Mouse (Mus musculus) forebrain, embryonic 11.5 days (tissue): ENCODE measurements around the gene Wdr62. TPM values are rescaled to one million over a fixed set of nuclear protein-coding genes. Genes with fewer than 3 reads are reported as not detected.
"Not testable (repeated sequence)": the region's sequence is repeated elsewhere in the genome, so short reads cannot be mapped to it uniquely, and the experiment has no call there.

Experiments
- ATAC-seq: fragments of 200-750 bp; cut with Nextera tagmentation; replicated peaks from 2 replicates; pipeline ENCODE4 v1.8.0; 2017; ENCODE audit warnings: moderate TSS enrichment; ENCODE audit not compliant: low FRiP score
- DNase-seq: peaks from one replicate; pipeline ENCODE4 v3.0.0-alpha.2; 2017; ENCODE audit warnings: low spot score
- H3K27ac ChIP-seq: fragments of 300-500 bp; sonication (generic); 2 replicates; pipeline ENCODE4 v1.5.1; 2014; ENCODE audit warnings: low read depth, low read length
- H3K27me3 ChIP-seq: fragments of 300-500 bp; sonication (generic); 2 replicates; pipeline ENCODE4 v1.6.1; 2014; ENCODE audit warnings: mild to moderate bottlenecking, low read length, mixed read lengths; ENCODE audit not compliant: control insufficient read depth, insufficient read depth
- H3K36me3 ChIP-seq: fragments of 300-500 bp; sonication (generic); 2 replicates; pipeline ENCODE4 v1.6.1; 2014; ENCODE audit warnings: mild to moderate bottlenecking, low read length, moderate library complexity, mixed read lengths; ENCODE audit not compliant: control insufficient read depth, insufficient read depth
- H3K4me1 ChIP-seq: fragments of 300-500 bp; sonication (generic); replicated peaks from 2 replicates; pipeline ENCODE4 v1.6.1; 2014; ENCODE audit warnings: low read length, mixed read lengths; ENCODE audit not compliant: control insufficient read depth, insufficient read depth
- H3K4me2 ChIP-seq: fragments of 300-500 bp; sonication (generic); 2 replicates; pipeline ENCODE4 v1.6.1; 2014; ENCODE audit warnings: low read depth, mild to moderate bottlenecking, low read length, moderate library complexity, mixed read lengths; ENCODE audit not compliant: severe bottlenecking
- H3K4me3 ChIP-seq: fragments of 300-500 bp; sonication (generic); 2 replicates; pipeline ENCODE4 v1.5.1; 2014; ENCODE audit warnings: low read depth, low read length
- H3K9ac ChIP-seq: fragments of 300-500 bp; sonication (generic); 2 replicates; pipeline ENCODE4 v1.6.1; 2014; ENCODE audit warnings: low read length
- H3K9me3 ChIP-seq: fragments of 300-500 bp; sonication (generic); 2 replicates; pipeline ENCODE4 v1.6.1; 2016; ENCODE audit warnings: low read length, mixed read lengths; ENCODE audit not compliant: control insufficient read depth
- WGBS: fragments of 180-500 bp; shearing (Covaris S2); extraction: QIAGEN DNeasy Blood & Tissue Kit; methylation state at CpG from one replicate; pipeline ENCODE4 v1.1.7; 2014; 5-methylcytosine and 5-hydroxymethylcytosine counted together
- polyA plus RNA-seq: library from polyadenylated mRNA; unstranded; fragments of >200 nt; fragmentation: Nextera tagmentation; extraction: Ambion mirVana; gene quantifications from 2 replicates; pipeline ENCODE4 v1.2.1, GENCODE M21; 2014

The Wdr62 gene
- polyA plus RNA-seq, 1 experiment from 2014 or later = 21.7 TPM

- WGBS = under 1% methylated on average over 15 of the region's 16 CpGs
- H3K27ac ChIP-seq = no peak overlapping the region
- no peak overlapping the region for H3K4me3 ChIP-seq
Observed at GRCm38 (mm10) chr7:30216723-30217151, 63.5 kb downstream of the Wdr62 start.

GRCm38 (mm10) chr7:30215875-30216274 lies 64.3 kb downstream of the Wdr62 start:
- no peak overlapping the region for H3K9ac ChIP-seq
- H3K27ac ChIP-seq = no peak overlapping the region
- H3K27me3 ChIP-seq = no peaks in the 10 kb centered on the region
- WGBS = 84% methylated on average over 3 of the region's 3 CpGs
- H3K36me3 ChIP-seq = no peaks in the 10 kb centered on the region
- no peak overlapping the region for H3K4me3 ChIP-seq
- no peak for ATAC-seq
- H3K4me2 ChIP-seq = no peak overlapping the region
- no peaks in the 10 kb centered on the region for H3K9me3 ChIP-seq
- peaks cover 7% of the 10 kb centered on the region; the same call in 1 of the 2 replicates for H3K4me1 ChIP-seq
- DNase-seq = no peak

More at GRCm38 (mm10) chr7:30216723-30217151, 63.5 kb downstream of the Wdr62 start:
- H3K9ac ChIP-seq = peak overlapping the region; percentile 41; the same call in 1 of the 2 replicates
- DNase-seq = peak; percentile 95
- peak; percentile 77 for ATAC-seq
- H3K36me3 ChIP-seq = no peaks in the 10 kb centered on the region
- no peaks in the 10 kb centered on the region for H3K27me3 ChIP-seq
- H3K4me1 ChIP-seq = peaks cover 7% of the 10 kb centered on the region; the same call in 1 of the 2 replicates
- H3K4me2 ChIP-seq = peak overlapping the region; percentile 40; the same call in 1 of the 2 replicates
- no peaks in the 10 kb centered on the region for H3K9me3 ChIP-seq

- Histone ChIP-seq H3K4me3 (no peak overlapping the region), H3K36me3 (no peaks in the 10 kb centered on the region), H3K4me1 (no peaks in the 10 kb centered on the region), H3K9me3 (no peaks in the 10 kb centered on the region), H3K9ac (no peak overlapping the region), H3K27ac (no peak overlapping the region), H3K27me3 (no peaks in the 10 kb centered on the region), H3K4me2 (no peak overlapping the region)
- 92% methylated on average over 3 of the region's 3 CpGs for WGBS
- ATAC-seq (no peak), DNase-seq (no peak)
Observed at GRCm38 (mm10) chr7:30213881-30214280, 66.3 kb downstream of the Wdr62 start.

- 19% methylated on average over 4 of the region's 4 CpGs for whole genome bisulfite sequencing
- H3K36me3 ChIP-seq = no peaks in the 10 kb centered on the region
- no peak overlapping the region for H3K9ac ChIP-seq
- no peak overlapping the region for H3K27ac ChIP-seq
- H3K4me3 ChIP-seq = no peak overlapping the region
- no peak overlapping the region for H3K4me2 ChIP-seq
- no peaks in the 10 kb centered on the region for H3K9me3 ChIP-seq
- DNase-seq (no peak), ATAC-seq (no peak)
- H3K27me3 ChIP-seq = no peaks in the 10 kb centered on the region
- no peaks in the 10 kb centered on the region for H3K4me1 ChIP-seq
Observed at GRCm38 (mm10) chr7:30211025-30211424, 69.2 kb downstream of the Wdr62 start.

- H3K4me2 ChIP-seq, H3K9ac ChIP-seq, DNase-seq, H3K27ac ChIP-seq, ATAC-seq, H3K4me1 ChIP-seq, H3K36me3 ChIP-seq, H3K27me3 ChIP-seq, H3K4me3 ChIP-seq, H3K9me3 ChIP-seq: not testable (repeated sequence)
- WGBS = 60% methylated on average over 5 of the region's 5 CpGs
Observed at GRCm38 (mm10) chr7:30206364-30206763, 73.9 kb downstream of the Wdr62 start.

GRCm38 (mm10) chr7:30205383-30205782 lies 74.8 kb downstream of the Wdr62 start:
- H3K4me2 ChIP-seq = no peak overlapping the region
- no peaks in the 10 kb centered on the region for H3K4me1 ChIP-seq
- no peaks in the 10 kb centered on the region for H3K27me3 ChIP-seq
- WGBS = 7% methylated on average over 2 of the region's 2 CpGs
- no peak overlapping the region for H3K4me3 ChIP-seq
- no peaks in the 10 kb centered on the region for H3K9me3 ChIP-seq
- no peaks in the 10 kb centered on the region for H3K36me3 ChIP-seq
- DNase-seq (no peak), ATAC-seq (no peak)
- H3K9ac ChIP-seq = no peak overlapping the region
- H3K27ac ChIP-seq = no peak overlapping the region

- Histone ChIP-seq H3K4me3 (no peak overlapping the region), H3K4me2 (no peak overlapping the region), H3K27ac (no peak overlapping the region), H3K4me1 (no peaks in the 10 kb centered on the region), H3K9me3 (no peaks in the 10 kb centered on the region), H3K9ac (no peak overlapping the region), H3K36me3 (no peaks in the 10 kb centered on the region), H3K27me3 (no peaks in the 10 kb centered on the region)
- 42% methylated on average over 8 of the region's 8 CpGs for WGBS
- ATAC-seq (no peak), DNase-seq (no peak)
Observed at GRCm38 (mm10) chr7:30204380-30204779, 75.8 kb downstream of the Wdr62 start.

- no peak for ATAC-seq
- no peak overlapping the region for H3K9ac ChIP-seq
- H3K27ac ChIP-seq = no peak overlapping the region
- no peak overlapping the region for H3K4me2 ChIP-seq
- DNase-seq = no peak
- 84% methylated on average over 11 of the region's 11 CpGs for WGBS
- H3K27me3 ChIP-seq = no peaks in the 10 kb centered on the region
- no peak overlapping the region for H3K4me3 ChIP-seq
- no peaks in the 10 kb centered on the region for H3K9me3 ChIP-seq
- H3K36me3 ChIP-seq = no peaks in the 10 kb centered on the region
- H3K4me1 ChIP-seq = no peaks in the 10 kb centered on the region
Observed at GRCm38 (mm10) chr7:30202895-30203690, 77.1 kb downstream of the Wdr62 start.

- not testable (repeated sequence) for H3K9me3 ChIP-seq, H3K4me2 ChIP-seq, H3K27me3 ChIP-seq, ATAC-seq, H3K9ac ChIP-seq, H3K36me3 ChIP-seq, H3K4me1 ChIP-seq, H3K27ac ChIP-seq, DNase-seq, H3K4me3 ChIP-seq
- WGBS = 88% methylated on average over 5 of the region's 5 CpGs
Observed at GRCm38 (mm10) chr7:30200661-30201060, 79.6 kb downstream of the Wdr62 start.
